Mouse (Mus musculus) liver, embryonic 14.5 days (tissue): ENCODE results near the gene St3gal6. TPM values are rescaled to one million over a fixed set of nuclear protein-coding genes. Genes with fewer than 3 reads are reported as not detected.

Source experiments
- ATAC-seq: fragments of 200-750 bp; cut with Nextera tagmentation; 2 replicates; pipeline ENCODE4 v1.8.0; 2017; ENCODE audit warnings: moderate number of reproducible peaks, mild to moderate bottlenecking, moderate library complexity; ENCODE audit not compliant: insufficient read depth
- DNase-seq, 3 experiments: peaks; one replicate each; pipeline ENCODE4 v3.0.0-alpha.2; 2012 to 2013; ENCODE audit warnings: low read depth in 3 of 3, low spot score in 3 of 3
- H3K27ac ChIP-seq: fragments of 300-500 bp; sonication (generic); 2 replicates; pipeline ENCODE4 v1.5.1; 2014; ENCODE audit warnings: moderate library complexity, mild to moderate bottlenecking, control low read depth, inconsistent platforms
- H3K27me3 ChIP-seq: fragments of 300-500 bp; sonication (generic); 2 replicates; pipeline ENCODE4 v1.6.1; 2014; ENCODE audit warnings: mild to moderate bottlenecking, low read length, moderate library complexity; ENCODE audit not compliant: control insufficient read depth, insufficient read depth
- H3K36me3 ChIP-seq: fragments of 300-500 bp; sonication (generic); replicated peaks from 2 replicates; pipeline ENCODE4 v1.6.1; 2014; ENCODE audit warnings: low read depth; ENCODE audit not compliant: control insufficient read depth, insufficient read depth
- H3K4me1 ChIP-seq, 2 experiments: fragments of 200-500 bp in 1 of 2; fragments of 300-500 bp in 1 of 2; sonication (generic) in 1 of 2; replicated peaks; 2 replicates each; pipeline ENCODE4 v1.6.1; 2012 to 2014; ENCODE audit warnings: antibody characterized with exemption in 1 of 2, inconsistent platforms in 1 of 2, low read length in 1 of 2; ENCODE audit not compliant: control insufficient read depth in 2 of 2, insufficient read depth in 2 of 2
- H3K4me2 ChIP-seq: fragments of 300-500 bp; sonication (generic); 2 replicates; pipeline ENCODE4 v1.6.1; 2014; ENCODE audit warnings: low read depth, mild to moderate bottlenecking, control low read depth, moderate library complexity
- H3K4me3 ChIP-seq, 2 experiments: fragments of 200-500 bp in 1 of 2; fragments of 300-500 bp in 1 of 2; sonication (generic) in 1 of 2; 2 replicates each; pipeline ENCODE4 v1.5.1; 2012 to 2014; ENCODE audit warnings: low read depth in 2 of 2, low read length in 2 of 2, mild to moderate bottlenecking in 2 of 2, control low read depth in 1 of 2, inconsistent platforms in 1 of 2, moderate library complexity in 1 of 2; ENCODE audit not compliant: insufficient read depth in 1 of 2
- H3K9ac ChIP-seq: fragments of 300-500 bp; sonication (generic); replicated peaks from 2 replicates; pipeline ENCODE4 v1.6.1; 2014; ENCODE audit warnings: mild to moderate bottlenecking, control low read depth, moderate library complexity
- H3K9me3 ChIP-seq: fragments of 300-500 bp; sonication (generic); 2 replicates; pipeline ENCODE4 v1.6.1; 2016; ENCODE audit warnings: low read length, mixed read lengths; ENCODE audit not compliant: control insufficient read depth
- CTCF ChIP-seq: IDR thresholded peaks from 2 replicates; pipeline ENCODE4 v1.5.1; 2016; ENCODE audit warnings: antibody characterized with exemption, low read depth, control low read depth
- EP300 ChIP-seq: IDR thresholded peaks from 2 replicates; pipeline ENCODE4 v1.6.1; 2016; ENCODE audit warnings: antibody characterized with exemption, low read depth
- WGBS: fragments of 180-500 bp; shearing (Covaris S2); extraction: QIAGEN DNeasy Blood & Tissue Kit; methylation state at CpG from one replicate; pipeline ENCODE4 v1.1.7; 2014; ENCODE audit not compliant: insufficient replicate concordance; 5-methylcytosine and 5-hydroxymethylcytosine counted together
- polyA plus RNA-seq, 2 experiments: library from polyadenylated mRNA; depleted of rRNA in 1 of 2; stranded (reverse) in 1 of 2; unstranded in 1 of 2; fragments of >200 nt; fragmentation: Nextera tagmentation in 1 of 2; extraction: Ambion mirVana in 1 of 2; gene quantifications; 2 replicates each; pipeline versions ENCODE4 v1.2.1 to v1.2.3; 2012 to 2014

St3gal6 gene
- polyA plus RNA-seq, 2 experiments, result 10.4 to 25.6 TPM

GRCm38 (mm10) chr16:58536076-58536475 lies 12.0 kb upstream of the St3gal6 start:
- Histone ChIP-seq H3K27ac (no peak overlapping the region), H3K4me3 (no peak overlapping the region), H3K9ac (no peak overlapping the region), H3K4me2 (no peak overlapping the region), H3K4me1 (peaks cover 32 to 40% of the 10 kb centered on the region in 2 experiments), H3K27me3 (no peaks in the 10 kb centered on the region), H3K9me3 (no peaks in the 10 kb centered on the region), H3K36me3 (no peaks in the 10 kb centered on the region)
- 73% methylated on average over 2 of the region's 2 CpGs for WGBS
- no peak for ATAC-seq
- TF ChIP-seq EP300, result no peak
- DNase-seq, result no peak

DNA sequence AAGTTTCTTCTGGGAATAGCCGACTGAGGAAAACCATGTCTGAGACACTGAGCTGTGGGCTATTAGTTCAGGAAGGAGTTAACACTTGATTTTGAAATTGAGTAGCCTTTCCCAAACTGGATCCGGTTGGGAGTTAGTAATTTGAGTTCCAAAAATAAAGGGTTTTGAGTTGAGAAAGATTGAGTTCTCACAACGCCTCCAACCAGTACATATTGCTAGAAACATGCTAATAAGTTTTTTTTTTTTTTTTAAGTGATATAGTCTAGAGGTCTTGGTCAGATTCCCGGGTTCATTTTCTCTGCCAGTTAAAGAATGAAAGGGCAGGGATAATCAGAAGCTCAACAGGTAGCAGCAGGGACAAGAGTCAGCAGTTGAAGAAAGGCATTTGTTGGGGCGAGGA lies 11.2 kb upstream of the St3gal6 start:
- no peaks in the 10 kb centered on the region for H3K27me3 ChIP-seq
- H3K27ac ChIP-seq, result no peak overlapping the region
- no peak for DNase-seq
- no peak for ATAC-seq
- no peaks in the 10 kb centered on the region for H3K9me3 ChIP-seq
- H3K4me3 ChIP-seq, result no peak overlapping the region
- H3K9ac ChIP-seq, result no peak overlapping the region
- H3K4me2 ChIP-seq, result no peak overlapping the region
- H3K4me1 ChIP-seq, result peaks cover 32 to 40% of the 10 kb centered on the region in 2 experiments
- TF ChIP-seq CTCF (no peak), EP300 (no peak)
- H3K36me3 ChIP-seq, result no peaks in the 10 kb centered on the region
- 64% methylated on average over 5 of the region's 5 CpGs for WGBS

GRCm38 (mm10) chr16:58534245-58535142 lies 10.5 kb upstream of the St3gal6 start:
- Histone ChIP-seq H3K4me1 (peaks cover 32 to 40% of the 10 kb centered on the region in 2 experiments), H3K4me3 (no peak overlapping the region), H3K9ac (no peak overlapping the region; the same call in 1 of the 2 replicates), H3K4me2 (peak overlapping the region; percentile 1; the same call in 1 of the 2 replicates), H3K27ac (peak overlapping the region; percentile 28), H3K27me3 (no peaks in the 10 kb centered on the region), H3K9me3 (no peaks in the 10 kb centered on the region), H3K36me3 (no peaks in the 10 kb centered on the region)
- ATAC-seq (no peak), DNase-seq (no peak)
- TF ChIP-seq CTCF (no peak), EP300 (no peak)
- 54% methylated on average over 7 of the region's 7 CpGs for WGBS

- H3K36me3 ChIP-seq, result no peaks in the 10 kb centered on the region
- no peak overlapping the region for H3K4me3 ChIP-seq
- no peaks in the 10 kb centered on the region for H3K27me3 ChIP-seq
- TF ChIP-seq CTCF (no peak), EP300 (no peak)
- 43% methylated on average over 5 of the region's 5 CpGs for WGBS
- H3K4me2 ChIP-seq, result peak overlapping the region; percentile 32; the same call in 1 of the 2 replicates
- peak; percentile 54 for ATAC-seq
- H3K9ac ChIP-seq, result peak overlapping the region; percentile 4; the same call in 1 of the 2 replicates
- no peak for DNase-seq
- peaks cover 32 to 33% of the 10 kb centered on the region in 2 experiments for H3K4me1 ChIP-seq
- no peaks in the 10 kb centered on the region for H3K9me3 ChIP-seq
- H3K27ac ChIP-seq, result peak overlapping the region; percentile 26
These were observed 9.7 kb upstream of the St3gal6 start for GRCm38 (mm10) chr16:58533742-58534141.

DNA sequence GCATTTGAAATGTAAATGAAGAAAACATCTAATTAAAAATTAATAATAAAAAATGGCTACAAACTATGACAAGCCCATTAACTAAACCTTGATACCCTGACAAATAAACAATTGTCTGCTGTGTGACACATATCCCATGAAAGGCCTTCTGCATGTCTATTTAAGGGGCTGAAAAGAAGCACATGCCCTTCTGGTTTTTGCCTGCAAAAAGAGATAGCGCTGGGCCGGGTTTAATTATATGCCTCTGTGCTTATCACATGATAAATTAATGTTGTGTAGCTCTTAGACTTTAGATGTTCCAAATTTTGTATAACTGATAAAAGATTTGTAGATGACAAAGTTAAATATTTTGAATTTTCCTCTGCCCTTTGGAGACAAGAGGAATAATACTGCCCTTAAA lies 9.2 kb upstream of the St3gal6 start:
- Histone ChIP-seq H3K9ac (no peak overlapping the region; the same call in 1 of the 2 replicates), H3K4me2 (peak overlapping the region; percentile 32), H3K27ac (no peak overlapping the region; the same call in 1 of the 2 replicates), H3K4me3 (no peak overlapping the region), H3K27me3 (no peaks in the 10 kb centered on the region), H3K36me3 (no peaks in the 10 kb centered on the region), H3K9me3 (no peaks in the 10 kb centered on the region), H3K4me1 (peaks cover 32% of the 10 kb centered on the region in 2 experiments)
- 20% methylated on average over 2 of the region's 2 CpGs for WGBS
- no peak for TF ChIP-seq CTCF
- TF ChIP-seq EP300, result peak; percentile 68
- DNase-seq, result no peak
- peak; percentile 80 for ATAC-seq
